Mouse (Mus musculus) lung, postnatal 0 days (tissue): ENCODE measurements at regions not wholly inside any gene's neighbourhood (a gene's known extent, or its start where the extent isn't known, plus 50 kb on each side); places are given as distances from the start of the nearest gene placed in this dataset.

Experiments
- CTCF ChIP-seq: IDR thresholded peaks from 2 replicates; pipeline ENCODE4 v1.5.1; 2016; ENCODE audit warnings: antibody characterized with exemption, mild to moderate bottlenecking
- EP300 ChIP-seq: IDR thresholded peaks from 2 replicates; pipeline ENCODE4 v1.6.1; 2016; ENCODE audit warnings: antibody characterized with exemption, mild to moderate bottlenecking, control low read depth

- TF ChIP-seq CTCF (no peak), EP300 (no peak)
These were observed 252.2 kb downstream of the Diras2 start for GRCm38 (mm10) chr13:52278831-52279230.
